Mouse (Mus musculus) T-cell, adult 2 months (primary cell): ENCODE results near the gene Dusp10.

Experiments
- DNase-seq: peaks from one replicate; pipeline ENCODE4 v3.0.0; 2022; ENCODE audit warnings: low spot score

Dusp10 gene

DNA sequence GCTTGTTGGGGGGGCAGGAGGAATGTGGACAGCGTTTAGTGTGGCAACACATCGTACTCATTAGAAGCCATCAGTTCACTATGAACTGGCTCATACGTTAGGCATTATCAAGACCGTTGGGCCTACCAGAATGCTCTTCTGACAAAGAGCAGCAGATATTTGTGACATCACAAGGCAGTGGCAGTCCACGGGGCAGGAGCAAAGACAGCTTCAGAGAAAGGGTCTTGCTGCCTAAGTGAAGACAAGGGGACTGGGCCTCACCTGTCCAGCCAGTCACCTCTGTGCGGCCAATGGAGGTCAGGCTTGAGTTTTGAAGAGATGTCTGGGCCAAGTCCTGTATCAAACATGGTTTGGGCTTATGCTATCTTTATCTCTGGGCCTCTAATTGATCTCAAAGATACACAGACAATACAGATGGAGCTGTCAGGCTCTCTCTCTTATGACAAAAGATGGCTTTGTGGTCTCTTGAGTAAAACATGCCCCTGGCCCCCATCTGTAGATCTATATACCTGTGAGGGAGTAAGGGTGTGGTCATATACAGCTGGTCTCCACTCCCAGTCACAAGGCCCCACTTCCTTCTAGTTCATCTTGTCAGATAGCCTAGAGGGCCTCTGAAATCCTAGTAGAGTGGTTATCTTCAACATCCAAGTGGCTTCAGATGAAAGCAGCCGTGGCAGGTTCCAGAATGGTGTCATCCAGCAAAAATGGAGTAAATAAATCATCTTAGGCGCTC, 17.1 kb downstream of the Dusp10 start:
- no peak for DNase-seq

- no peak for DNase-seq
Measured at GRCm38 (mm10) chr1:184032682-184033389, 19.7 kb downstream of the Dusp10 start.

DNA sequence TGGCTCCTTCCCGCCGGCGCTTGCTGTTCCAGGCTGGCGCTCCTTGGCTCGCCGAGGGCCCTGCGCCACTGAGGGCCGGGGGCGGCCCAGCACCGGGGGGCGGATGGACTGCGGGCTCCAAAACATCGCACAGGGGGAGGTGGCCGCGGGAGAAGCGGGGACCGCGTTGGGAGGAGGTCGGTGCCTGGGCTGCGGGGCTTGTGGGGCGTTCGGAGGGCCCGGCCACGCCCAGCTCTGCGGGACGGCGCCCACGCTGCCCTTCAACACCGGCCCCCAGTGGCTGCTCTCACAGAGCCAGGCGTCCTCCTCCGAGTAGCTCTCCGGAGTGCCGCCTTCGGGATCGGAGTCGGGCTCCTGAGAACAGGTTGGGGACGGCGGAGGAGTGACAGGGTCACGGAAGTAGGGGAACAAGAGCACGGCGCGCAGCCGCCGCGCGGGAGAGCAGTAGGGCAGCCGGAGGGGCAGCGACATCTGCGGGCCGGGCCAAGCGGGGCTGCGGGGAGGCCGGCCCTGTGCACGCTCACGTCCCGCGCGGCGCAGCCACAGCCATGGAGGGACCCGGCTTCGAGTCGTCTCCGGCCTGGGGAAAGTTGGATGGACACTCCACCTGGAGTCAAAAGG, 20.4 kb downstream of the Dusp10 start:
- peak; percentile 86 for DNase-seq

DNA sequence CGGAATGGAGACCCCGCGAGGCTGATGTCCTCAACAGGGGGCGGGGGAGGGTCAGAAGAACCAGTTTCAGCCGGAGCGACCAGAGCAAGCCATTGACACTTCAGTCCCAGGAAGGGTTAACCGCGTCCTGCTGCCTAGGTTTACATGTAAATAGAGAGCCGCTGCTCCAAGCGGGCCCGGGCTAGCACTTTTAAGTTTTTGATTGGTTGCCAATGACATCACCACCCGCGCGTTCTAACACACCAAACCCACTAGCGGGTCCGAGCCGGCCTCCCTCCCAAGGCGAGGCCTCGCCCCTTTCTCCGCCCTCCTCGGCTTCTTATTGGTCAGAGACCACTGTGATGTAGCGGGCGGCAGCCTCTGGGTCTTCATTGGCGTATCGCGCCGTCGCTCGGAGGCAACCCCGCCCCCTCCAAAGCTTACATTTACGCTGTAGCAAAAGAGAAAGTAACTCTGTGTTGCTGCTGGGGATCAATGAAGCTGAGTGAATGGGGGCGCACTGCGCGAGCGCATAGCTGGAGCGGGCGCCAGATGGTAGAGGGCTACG, 21.0 kb downstream of the Dusp10 start, which contains the start of gene 1700056E22Rik:
1700056E22Rik (minus strand) TSS at position 291 of the 547 bp plus-strand sequence.
- DNase-seq, result peak; percentile 100

DNA sequence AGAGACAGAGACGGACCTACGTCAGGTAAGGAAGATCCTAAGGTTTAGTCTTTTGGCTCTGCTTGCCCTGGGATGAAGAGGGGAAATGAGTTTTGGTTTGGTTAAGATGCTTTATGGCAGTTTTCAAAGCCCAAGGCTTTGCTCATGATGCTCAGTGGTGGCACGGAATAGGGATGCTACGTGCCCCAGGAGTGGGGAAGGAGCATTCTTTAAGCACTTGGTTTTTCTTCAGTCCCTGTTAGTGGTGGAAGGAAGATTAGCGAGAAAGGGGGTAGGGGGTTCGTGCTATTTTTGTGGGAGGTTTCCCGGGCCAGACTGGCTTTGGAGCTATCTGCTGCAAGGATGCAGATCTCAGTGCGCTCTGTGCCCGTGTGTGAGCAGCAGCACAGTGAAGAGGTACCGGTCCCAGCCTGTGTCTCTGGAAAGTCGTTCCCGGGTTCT, 21.7 kb downstream of the Dusp10 start:
- peak; percentile 56 for DNase-seq

DNA sequence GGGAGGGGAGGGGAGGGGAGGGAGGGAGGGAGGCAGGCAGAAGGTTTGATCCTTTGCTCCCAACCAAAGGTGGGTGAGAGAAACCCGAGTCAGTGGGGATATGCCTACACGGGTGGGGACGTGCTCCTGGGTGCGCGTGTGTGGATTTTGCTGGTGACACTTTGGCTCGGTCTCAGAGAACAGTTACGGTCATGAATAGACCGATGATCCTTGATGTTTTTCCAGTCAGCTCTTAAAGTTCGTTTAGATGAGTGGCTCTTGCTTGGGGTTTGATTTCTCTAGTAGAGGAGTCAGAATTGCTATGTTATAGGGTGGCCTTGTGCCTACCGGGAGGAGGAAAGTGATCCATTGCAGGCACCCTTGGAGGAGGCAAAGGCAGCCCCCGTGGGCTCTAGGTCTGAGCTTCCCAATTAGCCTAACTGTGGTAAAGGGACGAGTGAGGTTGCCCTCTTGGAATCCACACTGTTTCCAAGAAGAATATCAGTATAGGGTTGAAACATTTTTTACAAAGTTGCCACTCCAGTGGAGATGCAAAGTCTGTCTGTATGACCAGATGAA, 22.3 kb downstream of the Dusp10 start:
- no peak for DNase-seq

- no peak for DNase-seq
Measured at GRCm38 (mm10) chr1:184037802-184038201, 24.7 kb downstream of the Dusp10 start.

- no peak for DNase-seq
Measured at GRCm38 (mm10) chr1:184039301-184039700, 26.2 kb downstream of the Dusp10 start.

DNA sequence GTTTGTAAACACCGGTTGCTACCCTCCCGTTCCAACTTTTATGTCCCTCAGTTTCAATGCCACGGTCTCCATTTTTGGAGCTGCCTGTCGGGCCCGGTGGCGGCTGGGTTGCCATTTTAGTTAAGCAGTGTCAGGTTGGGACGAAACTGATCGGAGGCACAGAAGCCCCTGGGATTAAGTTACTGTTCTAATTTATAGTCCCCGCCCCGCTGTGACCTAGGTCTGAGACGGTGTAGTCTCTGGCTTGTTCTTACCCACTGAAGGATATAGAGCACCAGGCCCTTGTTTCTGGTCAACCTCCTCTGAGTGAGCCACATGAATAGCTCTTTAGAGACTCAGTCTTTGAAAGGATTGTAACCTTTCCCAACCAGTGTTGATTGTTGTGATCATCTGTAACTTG, 27.1 kb downstream of the Dusp10 start:
- no peak for DNase-seq

DNA sequence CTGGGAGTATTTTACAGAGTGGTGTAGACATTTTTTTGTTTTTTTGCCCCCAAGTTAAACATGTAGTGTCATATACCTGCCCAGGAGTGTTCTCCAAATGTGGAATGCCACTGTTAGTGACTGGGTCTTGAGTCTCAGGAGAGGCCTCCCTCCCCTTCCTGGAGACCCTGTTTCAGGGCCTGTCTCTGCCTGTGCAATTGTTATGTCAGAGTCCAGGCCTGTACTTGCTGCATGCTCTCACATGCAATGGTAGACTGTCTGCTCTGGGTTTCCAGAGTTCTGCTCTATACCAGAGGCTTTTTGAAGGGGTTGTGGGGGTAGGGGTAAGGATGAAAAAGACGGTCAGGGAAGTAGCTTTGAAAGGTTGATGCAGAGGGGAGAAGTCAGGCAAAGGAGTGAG, 27.8 kb downstream of the Dusp10 start:
- DNase-seq, result no peak

GRCm38 (mm10) chr1:184041778-184042573, 28.9 kb downstream of the Dusp10 start:
- no peak for DNase-seq

GRCm38 (mm10) chr1:184042745-184043144, 29.6 kb downstream of the Dusp10 start:
- no peak for DNase-seq

- no peak for DNase-seq
Measured at GRCm38 (mm10) chr1:184043391-184043790, 30.3 kb downstream of the Dusp10 start.

- peak; percentile 48 for DNase-seq
Measured at GRCm38 (mm10) chr1:184046070-184046677, 33.1 kb downstream of the Dusp10 start.

GRCm38 (mm10) chr1:184047818-184048217, 34.7 kb downstream of the Dusp10 start:
- peak; percentile 58 for DNase-seq

DNA sequence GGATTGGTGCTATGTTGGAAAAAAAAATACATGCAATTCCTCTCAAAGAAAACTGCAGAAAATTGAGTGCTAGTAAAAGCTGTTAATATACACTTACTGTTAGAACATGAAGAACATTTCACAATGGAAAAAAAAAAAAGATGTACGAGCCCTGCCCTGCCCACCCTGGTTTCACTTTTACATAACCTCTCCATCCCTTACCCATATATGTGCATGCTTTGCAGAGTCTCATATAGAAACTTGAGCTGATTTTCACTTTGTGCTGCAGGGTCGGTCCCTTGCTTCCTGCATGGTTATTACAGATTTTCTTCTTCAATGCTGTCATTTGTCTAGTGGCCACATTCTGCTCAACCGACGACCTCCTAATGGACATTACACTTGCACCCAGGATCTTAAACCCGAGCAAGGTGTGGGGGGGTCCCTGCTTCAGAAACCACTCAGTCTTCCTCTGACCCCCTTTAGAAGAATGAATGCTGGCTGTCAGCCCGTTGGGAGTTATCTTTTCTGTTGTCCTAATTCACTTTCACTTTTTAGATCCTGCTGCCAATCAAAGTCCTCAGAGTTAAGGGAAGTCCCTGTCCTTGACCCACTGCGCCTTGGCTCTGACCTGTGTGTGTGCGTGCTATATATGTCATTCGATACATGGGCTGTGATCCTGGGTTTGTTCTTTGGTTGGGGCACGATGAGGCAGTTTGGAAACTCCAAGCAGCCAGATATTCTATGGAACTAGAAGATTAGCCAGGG, 35.7 kb downstream of the Dusp10 start:
- no peak for DNase-seq

- DNase-seq, result no peak
Measured at GRCm38 (mm10) chr1:184051286-184051685, 38.2 kb downstream of the Dusp10 start.

- no peak for DNase-seq
Measured at GRCm38 (mm10) chr1:184051824-184052223, 38.7 kb downstream of the Dusp10 start.

- peak; percentile 57 for DNase-seq
Measured at GRCm38 (mm10) chr1:184052331-184052730, 39.2 kb downstream of the Dusp10 start.

GRCm38 (mm10) chr1:184053141-184053540, 40.0 kb downstream of the Dusp10 start:
- DNase-seq, result no peak
